Mouse (Mus musculus): ENCODE measurements around the gene Cd209d.
"Not testable (repeated sequence)": the region's sequence is repeated elsewhere in the genome, so short reads cannot be mapped to it uniquely, and the experiment has no call there.

Cd209d gene

GRCm38 (mm10) chr8:3878455-3878854 is at the start of gene Cd209d:
TSS of gene Cd209d (minus strand) at chr8:3878555.
- no peak for DNase-seq

DNA sequence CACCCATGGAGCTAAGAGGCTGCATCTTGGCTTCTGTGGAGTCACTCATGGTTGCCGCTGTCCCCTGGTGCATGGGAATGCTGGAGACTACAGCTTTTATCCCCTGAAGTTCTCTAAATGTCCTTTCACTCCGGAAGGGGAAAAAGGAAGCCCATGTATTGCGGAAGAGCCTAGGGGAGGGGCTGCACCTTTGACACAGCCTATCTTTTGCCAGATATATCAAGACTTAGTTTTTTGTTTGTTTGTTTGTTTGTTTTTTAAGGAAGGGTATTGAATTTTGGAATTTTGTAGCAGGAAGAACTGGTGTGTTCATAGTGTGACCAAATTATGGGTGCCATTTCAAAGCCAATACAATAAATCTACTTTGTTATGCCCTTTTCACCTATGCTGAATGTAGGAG is 48.4 kb upstream of the Cd209d start, which contains the start of gene Cd209b:
Cd209b (minus strand) TSS at position 101 of the 400 bp plus-strand sequence.
- DNase-seq, result no peak

DNA sequence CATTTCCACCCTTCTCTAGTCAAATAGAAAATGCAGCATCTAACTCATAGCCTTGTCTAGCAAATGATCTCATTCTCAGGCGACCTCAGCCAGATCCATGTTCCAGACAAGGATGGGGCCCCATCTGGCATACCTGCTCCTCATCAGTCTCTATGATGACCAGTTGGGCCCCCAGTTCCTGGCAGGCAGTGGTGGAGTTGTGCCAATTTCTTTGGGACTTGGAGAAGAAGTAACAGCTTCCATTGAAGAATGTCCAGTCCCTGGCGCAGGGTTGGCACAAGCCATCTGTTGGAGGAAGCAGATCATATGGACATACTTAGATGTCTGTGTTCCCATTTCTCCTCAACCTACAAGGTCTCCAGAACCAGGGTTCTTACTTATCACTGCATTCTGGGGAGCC is 2.2 kb downstream of the Cd209d start:
- no peak for DNase-seq

DNA sequence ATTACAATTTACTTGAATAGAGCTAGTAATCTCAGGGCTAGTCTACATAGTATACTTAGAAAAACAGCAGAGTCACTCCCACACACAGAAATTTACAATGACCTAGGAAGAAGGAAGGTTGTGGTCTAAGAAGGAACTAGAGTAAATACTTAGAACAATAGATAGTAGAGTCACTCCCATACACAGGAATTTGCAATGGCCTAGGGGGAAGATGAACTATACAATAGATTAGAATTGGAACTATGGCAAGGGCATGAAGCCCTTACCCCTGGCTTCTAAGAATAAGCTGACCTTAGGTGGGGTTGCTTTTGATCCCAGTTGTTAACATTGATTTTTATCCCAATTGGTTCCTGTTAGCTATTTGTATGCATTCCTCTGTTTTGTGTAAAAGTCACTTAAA is 15.6 kb downstream of the Cd209d start:
- not testable (repeated sequence) for DNase-seq

GRCm38 (mm10) chr8:3854209-3854608 is 24.1 kb downstream of the Cd209d start, which contains the start of gene Cd209e:
TSS of gene Cd209e (minus strand) at chr8:3854309.
- DNase-seq, result no peak

Measured in right cerebral cortex, postnatal 14 days (tissue).